Mouse (Mus musculus) limb, embryonic 12.5 days (tissue): ENCODE measurements at regions not wholly inside any gene's neighbourhood (a gene's known extent, or its start where the extent isn't known, plus 50 kb on each side); places are given as distances from the start of the nearest gene placed in this dataset.
A peak's percentile ranks its signal among the peaks of the same experiment; 100 is the strongest.

Source experiments
- ATAC-seq: fragments of 200-750 bp; cut with Nextera tagmentation; 2 replicates; pipeline ENCODE4 v1.8.0; 2017; ENCODE audit warnings: low read depth, moderate TSS enrichment; ENCODE audit not compliant: insufficient number of reproducible peaks, insufficient read depth, low FRiP score, low TSS enrichment
- H3K27ac ChIP-seq: fragments of 300-500 bp; sonication (generic); 2 replicates; pipeline ENCODE4 v1.5.1; 2016; ENCODE audit warnings: mild to moderate bottlenecking, moderate library complexity
- H3K27me3 ChIP-seq: fragments of 300-500 bp; sonication (generic); 2 replicates; pipeline ENCODE4 v1.6.1; 2016; ENCODE audit warnings: mild to moderate bottlenecking, moderate library complexity
- H3K36me3 ChIP-seq: fragments of 300-500 bp; sonication (generic); 2 replicates; pipeline ENCODE4 v1.6.1; 2016; ENCODE audit warnings: mild to moderate bottlenecking, moderate library complexity
- H3K4me1 ChIP-seq: fragments of 300-500 bp; sonication (generic); replicated peaks from 2 replicates; pipeline ENCODE4 v1.6.1; 2016
- H3K4me2 ChIP-seq: fragments of 300-500 bp; sonication (generic); 2 replicates; pipeline ENCODE4 v1.6.1; 2016; ENCODE audit warnings: mild to moderate bottlenecking, moderate library complexity
- H3K4me3 ChIP-seq: fragments of 300-500 bp; sonication (generic); replicated peaks from 2 replicates; pipeline ENCODE4 v1.5.1; 2016; ENCODE audit warnings: mild to moderate bottlenecking
- H3K9ac ChIP-seq: fragments of 300-500 bp; sonication (generic); replicated peaks from 2 replicates; pipeline ENCODE4 v1.6.1; 2016; ENCODE audit warnings: mild to moderate bottlenecking, moderate library complexity
- H3K9me3 ChIP-seq: fragments of 300-500 bp; sonication (generic); 2 replicates; pipeline ENCODE4 v1.6.1; 2016; ENCODE audit warnings: mild to moderate bottlenecking, moderate library complexity
- WGBS: fragments of 180-500 bp; shearing (Covaris S2); methylation state at CpG from one replicate; pipeline ENCODE4 v1.1.7; 2016; 5-methylcytosine and 5-hydroxymethylcytosine counted together

DNA sequence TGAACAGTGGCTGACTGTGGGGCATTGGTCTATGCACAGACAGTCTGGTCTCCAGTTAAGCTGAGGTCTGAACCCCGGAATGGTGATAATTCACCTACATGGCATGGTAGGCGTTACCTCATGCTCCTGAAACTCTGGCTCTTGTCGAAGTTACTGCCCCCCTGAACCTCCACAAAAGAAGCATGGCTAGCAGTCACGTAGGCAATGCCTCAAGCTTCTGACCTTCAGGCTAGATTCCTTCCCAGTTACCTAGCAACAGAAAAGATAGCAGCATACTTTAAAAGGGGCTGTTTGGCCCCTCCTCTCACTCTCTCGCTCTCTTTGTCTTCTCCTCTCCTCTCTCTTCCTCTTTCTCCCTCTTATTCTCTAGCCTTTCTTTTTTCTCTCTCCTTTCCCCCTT, 125.8 kb upstream of the Rnaseh2b start:
- Histone ChIP-seq H3K4me3 (no peak overlapping the region), H3K27me3 (no peaks in the 10 kb centered on the region; the same call in 1 of the 2 replicates), H3K4me1 (peaks cover 26% of the 10 kb centered on the region; the same call in 1 of the 2 replicates), H3K27ac (no peak overlapping the region), H3K4me2 (no peak overlapping the region), H3K9ac (no peak overlapping the region), H3K9me3 (no peaks in the 10 kb centered on the region), H3K36me3 (no peaks in the 10 kb centered on the region)
- ATAC-seq = no peak
- 72% methylated on average over 5 of the region's 5 CpGs for WGBS

DNA sequence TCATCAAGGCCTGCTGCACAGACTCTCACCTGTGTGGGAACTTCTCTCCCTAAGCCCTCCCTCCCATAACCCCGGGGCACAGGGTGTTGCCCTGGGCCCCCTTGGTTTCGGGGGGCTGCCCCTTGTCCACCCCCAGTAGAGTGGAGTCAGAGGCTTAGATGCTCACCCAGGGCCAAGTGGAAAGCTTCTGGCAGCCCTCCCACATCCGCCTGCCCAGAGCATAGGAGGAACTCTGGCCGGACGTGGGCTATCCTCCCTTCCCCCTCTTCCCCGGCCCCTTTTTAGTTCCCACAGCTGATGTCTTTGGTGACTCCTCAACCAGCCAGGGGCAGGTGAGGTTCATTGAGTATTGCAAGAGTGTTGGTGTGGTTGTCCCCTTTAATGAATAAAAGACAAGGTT, 125.3 kb upstream of the Rnaseh2b start:
- H3K27me3 ChIP-seq = no peaks in the 10 kb centered on the region; the same call in 1 of the 2 replicates
- WGBS = 84% methylated on average over 6 of the region's 6 CpGs
- no peak overlapping the region for H3K9ac ChIP-seq
- H3K27ac ChIP-seq = no peak overlapping the region
- no peak overlapping the region for H3K4me3 ChIP-seq
- H3K4me1 ChIP-seq = peaks cover 31% of the 10 kb centered on the region; the same call in 1 of the 2 replicates
- no peaks in the 10 kb centered on the region for H3K36me3 ChIP-seq
- no peak for ATAC-seq
- no peaks in the 10 kb centered on the region for H3K9me3 ChIP-seq
- no peak overlapping the region for H3K4me2 ChIP-seq

DNA sequence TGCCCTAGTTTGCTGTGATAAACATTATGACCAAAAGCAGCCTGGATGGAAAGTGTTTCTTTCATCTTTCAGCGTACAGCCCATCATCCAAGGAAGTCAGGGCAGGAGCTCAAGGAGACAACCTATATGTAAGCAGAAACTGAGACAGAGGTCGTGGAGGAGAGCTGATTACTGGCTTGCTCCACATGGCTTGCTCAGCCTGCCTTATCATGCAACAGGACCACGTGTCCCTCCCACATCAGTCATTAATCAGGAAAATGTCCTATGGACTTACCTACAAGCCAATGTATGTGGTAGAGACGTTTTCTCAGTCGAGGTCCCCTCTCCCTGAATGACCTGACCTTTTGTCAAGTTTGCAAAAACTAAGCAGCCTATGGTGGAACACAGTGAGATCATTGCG, 123.7 kb upstream of the Rnaseh2b start:
- no peaks in the 10 kb centered on the region for H3K36me3 ChIP-seq
- WGBS = 64% methylated on average over 6 of the region's 6 CpGs
- no peak for ATAC-seq
- H3K9me3 ChIP-seq = no peaks in the 10 kb centered on the region
- H3K4me1 ChIP-seq = peaks cover 35% of the 10 kb centered on the region; the same call in 1 of the 2 replicates
- no peak overlapping the region for H3K4me2 ChIP-seq
- H3K4me3 ChIP-seq = no peak overlapping the region
- H3K27me3 ChIP-seq = no peaks in the 10 kb centered on the region; the same call in 1 of the 2 replicates
- no peak overlapping the region for H3K27ac ChIP-seq
- no peak overlapping the region for H3K9ac ChIP-seq

DNA sequence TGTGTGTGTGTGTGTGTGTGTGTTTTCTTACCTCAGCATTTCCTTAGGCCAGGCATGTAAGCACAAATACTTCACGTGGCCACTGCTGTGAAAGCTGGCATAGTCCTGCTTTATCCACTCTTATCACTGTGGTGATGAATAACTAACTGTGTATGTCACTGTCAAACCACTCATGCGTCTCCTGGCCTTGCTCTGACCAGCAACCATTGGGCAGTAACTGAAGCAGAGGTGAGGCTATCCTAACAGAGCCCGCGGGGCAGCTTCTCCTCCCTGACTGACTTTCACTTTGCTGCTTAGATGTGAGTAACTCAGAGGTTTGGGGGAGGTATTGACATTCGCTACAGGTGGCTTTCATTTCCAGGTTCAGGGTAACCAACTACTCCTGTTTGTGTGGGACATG, 122.0 kb upstream of the Rnaseh2b start:
- WGBS = 73% methylated on average over 5 of the region's 5 CpGs

DNA sequence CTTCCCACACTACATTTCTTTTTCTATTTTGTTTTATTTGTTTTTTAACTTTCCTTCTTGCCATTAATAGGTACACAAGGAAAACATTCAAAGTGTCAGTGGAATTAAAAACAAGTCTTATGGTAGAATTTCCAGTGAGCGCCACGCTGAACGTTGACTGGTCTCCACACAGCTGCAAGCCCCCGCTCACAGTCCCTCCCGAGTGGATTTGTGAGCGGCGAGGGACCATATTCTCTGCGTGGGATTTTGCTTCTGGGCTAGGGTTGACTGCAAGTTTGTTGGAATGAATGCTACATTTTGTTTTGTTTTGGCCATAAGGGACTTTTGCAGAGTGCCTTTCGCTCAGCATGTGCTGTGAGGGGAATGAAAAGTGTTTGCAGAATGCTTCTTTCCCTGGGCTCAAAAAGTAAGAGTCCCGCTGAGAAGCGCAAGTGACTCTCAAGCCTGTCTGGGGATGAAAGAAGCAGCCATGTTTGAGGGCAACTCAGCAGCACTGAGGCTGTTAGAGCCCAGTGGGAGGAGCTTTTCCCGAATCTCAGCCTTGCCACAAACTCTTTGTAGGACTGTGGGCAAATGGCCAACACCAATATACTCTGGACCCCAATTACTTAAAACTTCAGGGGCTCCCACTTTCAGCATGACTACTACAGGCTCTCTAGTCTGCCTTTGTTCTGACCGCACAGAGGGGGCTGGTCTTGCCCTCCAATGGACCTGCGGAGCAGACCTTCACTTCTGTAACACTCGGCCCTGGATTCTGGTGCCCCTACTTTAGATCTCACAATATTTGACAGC, 120.9 kb upstream of the Rnaseh2b start:
- peak overlapping the region; percentile 78 for H3K27ac ChIP-seq
- H3K9ac ChIP-seq = no peak overlapping the region
- peak overlapping the region; percentile 19; the same call in 1 of the 2 replicates for H3K4me2 ChIP-seq
- H3K4me3 ChIP-seq = no peak overlapping the region
- ATAC-seq = no peak
- no peaks in the 10 kb centered on the region for H3K27me3 ChIP-seq
- peaks cover 48% of the 10 kb centered on the region for H3K4me1 ChIP-seq
- H3K36me3 ChIP-seq = no peaks in the 10 kb centered on the region
- no peaks in the 10 kb centered on the region for H3K9me3 ChIP-seq
- 68% methylated on average over 15 of the region's 15 CpGs for WGBS

More for the DNA sequence above, 122.0 kb upstream of the Rnaseh2b start:
- Histone ChIP-seq H3K9me3 (no peaks in the 10 kb centered on the region), H3K4me1 (peaks cover 44% of the 10 kb centered on the region), H3K36me3 (no peaks in the 10 kb centered on the region), H3K9ac (no peak overlapping the region), H3K27ac (peak overlapping the region; percentile 65), H3K4me2 (no peak overlapping the region), H3K4me3 (no peak overlapping the region), H3K27me3 (no peaks in the 10 kb centered on the region; the same call in 1 of the 2 replicates)
- no peak for ATAC-seq

DNA sequence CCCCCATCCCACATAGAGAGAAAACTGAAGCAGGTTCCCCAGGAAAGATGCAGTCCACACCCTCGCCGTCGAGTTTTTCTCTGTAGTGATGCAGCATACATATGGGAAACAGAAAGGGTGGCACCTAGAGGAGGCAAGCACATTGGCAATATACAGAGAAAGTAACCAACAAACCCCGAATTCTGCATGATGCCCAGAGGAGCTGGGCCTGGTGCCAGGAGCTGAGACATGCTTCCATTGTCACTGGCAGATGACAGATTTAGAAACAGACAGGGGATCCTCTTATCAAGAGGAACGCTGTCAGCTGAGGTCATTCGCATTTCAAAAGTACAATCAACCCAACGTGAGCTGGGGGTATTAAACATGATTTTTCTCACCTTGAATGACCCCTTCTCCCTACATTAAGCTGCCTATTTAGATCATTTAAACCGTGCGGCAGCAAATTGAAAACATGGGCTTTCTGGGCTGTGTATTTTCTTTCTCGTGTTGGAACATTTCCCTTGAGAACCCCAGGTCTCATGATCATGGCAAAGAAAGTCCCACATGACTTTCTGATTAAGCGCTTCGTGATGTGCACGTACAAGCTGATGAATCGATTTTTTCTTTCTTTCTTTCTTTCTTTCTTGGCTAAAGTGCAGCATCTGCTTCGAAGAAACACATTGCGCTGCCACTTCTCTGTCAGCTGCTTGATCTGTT, 118.4 kb upstream of the Rnaseh2b start:
- Histone ChIP-seq H3K4me1 (peaks cover 42% of the 10 kb centered on the region), H3K4me3 (no peak overlapping the region), H3K27ac (no peak overlapping the region), H3K4me2 (no peak overlapping the region), H3K9ac (no peak overlapping the region), H3K36me3 (no peaks in the 10 kb centered on the region), H3K9me3 (no peaks in the 10 kb centered on the region), H3K27me3 (no peaks in the 10 kb centered on the region)
- 72% methylated on average over 16 of the region's 16 CpGs for WGBS
- no peak for ATAC-seq

DNA sequence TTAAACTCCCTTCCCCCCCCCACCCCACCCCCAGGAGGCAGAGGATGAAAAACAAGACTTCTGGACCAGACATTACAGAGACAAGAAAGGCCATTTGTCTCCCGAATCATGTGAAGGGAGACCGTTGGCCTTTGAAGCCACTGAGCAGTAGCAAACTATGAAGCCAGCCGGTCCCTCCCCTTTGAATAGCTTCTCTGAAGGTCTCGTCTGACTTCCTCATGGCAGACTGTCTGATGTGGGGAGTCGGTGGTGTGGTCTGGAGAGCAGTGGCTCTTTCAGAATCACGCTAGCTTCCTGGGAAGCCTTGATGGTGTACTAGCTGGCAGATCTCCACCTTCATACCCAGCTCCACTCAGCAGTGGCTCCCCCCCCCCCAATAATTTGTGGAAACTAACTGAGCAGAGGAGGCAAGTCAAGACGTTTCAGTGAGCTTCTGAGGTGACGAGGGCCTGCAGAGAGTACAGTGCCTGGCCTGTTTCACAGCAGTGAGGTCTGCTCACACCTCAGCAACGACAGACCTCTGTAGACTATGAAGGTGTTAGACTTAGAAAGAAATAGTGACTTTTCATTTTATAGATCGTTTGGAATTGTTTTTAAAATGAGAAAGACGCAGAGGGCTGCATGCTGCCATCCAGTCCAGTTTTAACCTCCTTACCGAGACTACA, 116.9 kb upstream of the Rnaseh2b start:
- H3K36me3 ChIP-seq = no peaks in the 10 kb centered on the region
- no peaks in the 10 kb centered on the region for H3K9me3 ChIP-seq
- H3K4me2 ChIP-seq = no peak overlapping the region
- no peak for ATAC-seq
- H3K4me1 ChIP-seq = peaks cover 38% of the 10 kb centered on the region
- WGBS = 39% methylated on average over 12 of the region's 12 CpGs
- no peak overlapping the region for H3K4me3 ChIP-seq
- H3K27ac ChIP-seq = 0 out of 2 replicates have a peak overlapping the region, but pooled peaks have one; percentile 45
- no peak overlapping the region for H3K9ac ChIP-seq
- no peaks in the 10 kb centered on the region for H3K27me3 ChIP-seq

DNA sequence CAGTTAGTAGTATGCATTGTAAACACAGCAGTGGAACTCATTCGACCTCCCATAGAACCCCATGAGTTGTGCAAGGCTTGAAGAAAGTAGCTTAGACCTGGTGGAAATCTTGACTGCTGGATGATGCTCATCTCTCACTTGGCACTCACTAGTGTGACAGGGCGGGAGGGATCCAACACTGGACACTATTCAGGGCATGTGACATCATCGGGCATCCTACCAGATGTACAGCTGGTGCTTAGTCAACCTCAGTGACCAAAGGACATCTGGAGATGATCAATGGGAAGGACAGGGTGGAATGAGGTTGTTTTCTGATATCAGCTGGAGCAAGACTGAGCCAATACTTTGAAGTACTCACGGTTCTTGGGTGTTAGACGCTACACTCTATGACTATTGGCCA, 114.9 kb upstream of the Rnaseh2b start:
- H3K4me1 ChIP-seq = peaks cover 19% of the 10 kb centered on the region
- H3K27ac ChIP-seq = no peak overlapping the region
- no peaks in the 10 kb centered on the region for H3K27me3 ChIP-seq
- H3K36me3 ChIP-seq = no peaks in the 10 kb centered on the region
- no peak overlapping the region for H3K4me2 ChIP-seq
- ATAC-seq = no peak
- no peak overlapping the region for H3K9ac ChIP-seq
- 75% methylated on average over 5 of the region's 5 CpGs for WGBS
- no peaks in the 10 kb centered on the region for H3K9me3 ChIP-seq
- H3K4me3 ChIP-seq = no peak overlapping the region

DNA sequence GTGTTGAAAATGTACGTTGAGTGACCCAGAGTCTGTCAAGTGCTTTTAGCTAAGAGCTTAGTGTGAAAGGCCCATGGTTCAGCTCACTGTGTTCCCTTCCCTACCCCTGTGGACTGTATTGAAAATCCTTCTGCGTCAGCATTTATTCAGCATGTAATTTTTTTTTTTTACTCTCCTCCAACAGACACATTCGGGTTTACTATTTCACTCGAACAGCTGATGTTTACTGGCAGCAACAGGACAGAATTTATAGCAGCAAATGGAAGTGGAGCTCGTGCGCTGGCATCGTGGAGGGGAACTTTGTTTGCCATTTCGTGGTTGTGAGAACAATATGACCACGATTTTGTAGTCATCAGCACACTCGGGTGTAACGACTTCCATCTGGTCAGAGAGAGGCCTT, 105.0 kb upstream of the Rnaseh2b start:
- no peak for ATAC-seq
- Histone ChIP-seq H3K4me1 (peaks cover 24% of the 10 kb centered on the region), H3K4me2 (no peak overlapping the region)

DNA sequence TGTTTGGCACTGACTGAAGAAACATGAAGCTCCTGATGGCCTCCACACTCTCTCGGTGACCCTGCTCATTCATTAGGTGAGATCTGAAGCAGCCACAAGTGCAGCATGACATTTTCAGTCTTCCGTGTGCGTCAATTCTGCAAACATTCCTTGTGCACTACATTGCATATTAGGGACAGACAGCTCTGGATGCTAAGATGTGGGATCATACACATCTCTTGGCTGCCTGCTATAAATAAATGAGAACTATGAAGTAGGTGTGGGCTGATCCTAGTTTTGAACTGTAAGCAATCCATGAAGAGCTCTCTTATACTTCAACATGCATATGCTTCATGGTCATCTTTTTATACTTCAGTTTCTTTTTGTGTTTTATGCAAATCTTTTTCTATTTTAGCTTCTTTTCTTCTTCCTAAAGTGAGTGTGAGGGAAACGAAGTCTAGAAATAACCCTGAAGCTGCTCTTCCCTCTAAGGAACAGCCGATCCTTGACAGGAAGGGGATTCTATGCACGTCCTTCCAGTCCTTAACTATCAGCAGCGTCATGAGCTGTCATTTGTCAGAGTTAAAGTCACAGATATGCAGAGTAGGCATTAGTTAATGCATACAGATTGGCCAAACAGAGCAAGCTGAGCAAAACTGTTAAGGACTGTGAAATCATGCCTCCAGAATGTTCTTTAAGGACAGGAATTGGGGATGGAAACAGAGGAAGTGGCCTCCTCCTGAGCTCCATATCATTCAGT, 104.1 kb upstream of the Rnaseh2b start:
- Histone ChIP-seq H3K27me3 (no peaks in the 10 kb centered on the region), H3K27ac (no peak overlapping the region), H3K4me1 (peaks cover 30% of the 10 kb centered on the region), H3K4me2 (no peak overlapping the region), H3K9me3 (no peaks in the 10 kb centered on the region), H3K36me3 (no peaks in the 10 kb centered on the region), H3K4me3 (no peak overlapping the region), H3K9ac (no peak overlapping the region)
- WGBS = 59% methylated on average over 7 of the region's 7 CpGs
- ATAC-seq = no peak

More for the DNA sequence above, 105.0 kb upstream of the Rnaseh2b start:
- H3K36me3 ChIP-seq = no peaks in the 10 kb centered on the region
- 0 out of 2 replicates have a peak overlapping the region, but pooled peaks have one; percentile 29 for H3K27ac ChIP-seq
- no peak overlapping the region for H3K4me3 ChIP-seq
- no peaks in the 10 kb centered on the region for H3K9me3 ChIP-seq
- WGBS = 27% methylated on average over 11 of the region's 11 CpGs
- no peaks in the 10 kb centered on the region for H3K27me3 ChIP-seq
- no peak overlapping the region for H3K9ac ChIP-seq
